Mouse (Mus musculus) left cerebral cortex, adult 11 months (tissue): ENCODE measurements around the gene Slc24a1.
A peak's percentile ranks its signal among the peaks of the same experiment; 100 is the strongest.

Experiments used
- DNase-seq: peaks from one replicate; pipeline ENCODE4 v3.0.0; 2022; ENCODE audit warnings: low spot score

Slc24a1 gene

DNA sequence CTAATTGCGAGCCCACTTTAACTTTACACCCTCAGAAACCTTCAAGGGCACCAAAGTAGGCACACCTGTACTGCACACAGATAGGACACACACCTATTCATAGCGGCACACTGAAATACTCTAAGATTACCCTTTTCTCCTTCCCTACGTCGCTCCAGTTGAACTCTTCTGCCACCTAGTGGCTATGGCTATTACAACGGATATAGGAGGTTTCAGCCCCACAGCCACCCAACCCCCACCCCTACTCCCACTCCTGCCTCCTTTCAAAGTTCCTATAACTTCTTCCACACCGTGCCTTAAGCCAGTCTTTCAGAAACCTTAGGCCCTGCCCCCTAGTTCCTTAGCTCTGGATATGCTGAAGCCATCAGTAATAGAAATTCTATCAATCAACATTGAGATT is 14.9 kb downstream of the Slc24a1 start:
- peak; percentile 45 for DNase-seq

DNA sequence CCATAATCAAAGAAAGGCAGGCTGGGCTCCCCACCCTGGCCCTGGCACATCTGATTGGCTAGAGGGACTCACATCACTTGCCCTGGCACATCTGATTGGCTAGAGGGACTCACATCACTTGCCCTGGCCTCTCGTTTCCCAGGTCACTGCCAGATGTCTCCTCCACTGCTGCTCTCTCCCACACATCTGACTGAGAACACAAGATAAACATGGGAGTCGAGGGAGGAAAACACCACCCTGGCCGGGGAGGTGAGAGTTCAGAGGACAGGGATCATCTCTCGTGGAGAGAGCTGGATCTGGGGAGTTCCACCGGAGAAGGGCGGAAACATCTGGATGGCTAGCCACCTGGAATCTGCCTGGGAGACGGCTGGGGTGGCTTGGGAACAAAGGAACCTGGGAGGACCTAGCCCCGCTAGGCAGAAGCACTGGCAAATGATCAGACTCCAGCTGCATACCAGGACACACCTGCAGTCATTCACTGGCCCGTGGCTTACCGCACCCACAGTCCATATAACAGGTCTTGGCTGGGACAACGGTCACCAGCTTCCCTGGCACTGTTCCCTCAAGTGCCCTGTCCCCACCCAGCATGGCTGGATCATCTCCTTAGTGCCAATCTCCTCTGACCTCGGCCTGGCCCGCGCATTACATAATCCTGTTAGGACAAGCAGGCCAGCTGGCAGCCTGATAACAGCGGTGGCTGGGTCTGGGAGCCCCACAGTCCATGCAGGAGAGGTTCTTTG is 17.2 kb downstream of the Slc24a1 start:
- DNase-seq, result no peak

- DNase-seq, result no peak
Observed at GRCm38 (mm10) chr9:64931751-64932610, 19.4 kb downstream of the Slc24a1 start.

DNA sequence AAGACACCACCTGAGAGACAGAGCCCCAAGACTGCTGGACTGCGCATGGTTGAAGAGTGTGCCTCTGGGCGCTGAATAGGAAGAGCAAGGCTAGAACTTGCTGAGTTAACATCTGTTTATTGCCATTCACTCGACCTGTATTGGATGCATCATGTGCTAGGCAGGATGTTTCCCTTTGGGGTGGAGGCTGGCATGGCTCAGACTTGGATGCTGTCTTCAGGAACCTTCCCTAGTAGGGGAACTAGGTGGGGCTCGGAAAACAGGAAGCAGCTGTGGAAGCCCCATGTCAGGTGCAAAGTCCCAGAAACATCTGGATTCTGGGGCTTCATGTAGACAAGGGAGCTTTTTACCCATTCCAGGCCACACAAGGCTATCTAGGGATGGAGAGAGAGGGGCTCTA is 21.2 kb downstream of the Slc24a1 start:
- DNase-seq, result no peak

- peak; percentile 80 for DNase-seq
Observed at GRCm38 (mm10) chr9:64926201-64926991, 25.0 kb downstream of the Slc24a1 start.

- no peak for DNase-seq
Observed at GRCm38 (mm10) chr9:64925771-64926170, 25.6 kb downstream of the Slc24a1 start.

DNA sequence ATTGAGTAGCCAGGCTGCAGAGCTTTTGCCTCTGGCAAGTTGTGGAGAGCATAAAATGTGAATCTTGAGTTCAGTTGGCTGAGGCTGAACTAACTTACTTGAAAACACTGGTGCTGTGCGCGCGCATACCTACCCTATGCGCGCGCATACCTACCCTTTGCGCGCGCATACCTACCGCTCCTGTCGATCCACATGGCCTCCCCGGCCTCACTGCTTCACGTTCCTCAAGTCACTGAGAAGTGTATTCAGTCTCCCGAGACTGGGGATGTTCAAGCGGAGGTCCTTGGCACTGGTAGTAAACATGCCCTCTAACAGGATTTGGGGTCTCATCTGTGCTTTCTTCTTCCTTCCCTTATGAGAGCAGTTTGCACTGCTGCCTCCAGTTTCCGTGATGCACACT is 32.8 kb downstream of the Slc24a1 start:
- no peak for DNase-seq

- no peak for DNase-seq
Observed at GRCm38 (mm10) chr9:64914629-64915028, 36.8 kb downstream of the Slc24a1 start.

GRCm38 (mm10) chr9:64913973-64914372 is 37.4 kb downstream of the Slc24a1 start:
- no peak for DNase-seq

GRCm38 (mm10) chr9:64913406-64913805 is 38.0 kb downstream of the Slc24a1 start:
- DNase-seq, result no peak

DNA sequence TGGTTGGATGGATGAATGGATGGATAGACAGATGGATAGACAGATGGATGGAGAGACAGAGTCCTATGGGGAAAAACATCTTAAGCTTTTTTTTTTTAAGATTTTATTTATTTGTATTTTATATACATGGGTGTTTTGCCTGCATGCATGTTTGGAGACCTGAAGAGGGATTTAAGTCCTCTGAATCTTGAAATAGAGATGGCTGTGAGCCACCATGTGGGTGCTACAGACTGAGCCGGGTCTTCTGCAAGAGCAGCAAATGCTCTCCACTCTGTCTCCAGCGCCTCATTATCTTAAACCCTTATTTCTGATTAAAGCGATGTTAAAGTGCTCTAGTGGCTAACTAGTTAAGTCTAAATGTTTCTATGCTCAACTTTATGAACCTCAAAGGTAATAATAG is 44.0 kb downstream of the Slc24a1 start:
- no peak for DNase-seq

DNA sequence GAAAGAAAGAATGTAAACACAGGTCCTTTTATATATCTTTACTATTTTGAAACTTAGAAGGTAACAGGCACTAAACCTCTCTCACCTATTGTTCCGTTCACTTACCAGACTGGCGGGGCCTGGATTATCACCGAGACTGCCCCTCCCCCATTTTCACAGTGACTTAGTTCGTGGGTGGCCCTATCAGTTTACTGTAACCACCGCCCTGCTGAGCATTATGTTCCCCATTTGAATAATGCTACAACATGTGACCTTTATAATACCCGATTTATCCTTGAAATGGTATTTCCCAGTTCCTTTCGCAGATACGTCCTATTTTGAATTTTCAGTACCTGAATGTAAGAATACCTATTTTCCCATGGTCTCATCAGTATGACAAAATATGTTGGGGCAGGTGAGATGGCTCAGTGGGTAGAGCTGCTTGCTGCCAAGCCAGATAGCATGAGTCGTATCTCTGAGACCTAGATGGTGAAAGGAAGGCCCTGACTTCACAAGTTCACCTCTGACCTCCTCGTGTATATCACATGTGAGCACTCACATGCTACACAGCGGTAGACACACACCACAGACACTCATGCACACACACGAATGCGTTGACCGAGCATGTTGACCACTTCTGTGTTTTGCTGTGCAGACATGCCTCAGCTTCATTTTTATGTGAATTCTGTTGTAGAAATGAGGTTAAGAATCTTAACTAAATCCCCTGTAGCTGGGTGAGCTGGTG is 46.3 kb downstream of the Slc24a1 start:
- no peak for DNase-seq

DNA sequence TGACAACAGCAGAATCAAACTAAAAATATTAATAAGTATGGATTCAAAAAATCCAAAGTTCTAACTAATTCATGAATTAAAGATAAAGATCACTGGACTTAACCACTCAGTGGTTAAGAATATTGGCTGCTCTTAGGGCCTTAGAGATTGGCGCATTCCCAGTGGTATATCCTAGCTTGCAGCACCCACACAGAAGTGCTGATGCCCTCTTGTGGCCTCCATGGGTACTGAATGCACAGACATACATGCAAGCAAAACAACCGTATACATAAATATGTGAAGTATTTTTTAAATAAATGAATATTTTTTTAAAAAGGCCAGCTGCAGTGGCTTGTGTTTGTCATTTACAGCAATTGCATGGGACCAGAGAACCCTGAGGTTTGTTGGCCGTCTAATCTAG is 48.0 kb downstream of the Slc24a1 start:
- peak; percentile 66 for DNase-seq

DNA sequence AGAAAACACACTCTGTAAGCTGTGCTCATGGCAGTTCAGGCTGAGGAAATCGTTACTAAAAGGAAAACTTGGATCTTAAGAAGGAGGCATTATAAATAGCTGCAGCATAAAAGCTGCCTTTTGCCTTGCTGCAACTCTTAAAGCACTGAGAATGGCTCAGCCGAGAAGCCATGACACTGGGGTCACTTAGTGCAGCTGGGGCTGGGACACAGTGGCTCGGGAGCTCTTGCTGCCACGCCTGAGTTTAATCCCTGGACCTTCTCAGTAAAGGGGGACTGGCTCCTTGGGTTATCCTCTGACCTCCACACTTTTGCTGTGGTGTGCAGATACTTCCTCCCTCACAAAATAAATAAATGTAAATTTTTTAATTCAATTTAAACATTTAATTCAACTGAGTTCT is 48.5 kb downstream of the Slc24a1 start:
- no peak for DNase-seq

- no peak for DNase-seq
Observed at GRCm38 (mm10) chr9:64896605-64897004, 54.8 kb downstream of the Slc24a1 start.

DNA sequence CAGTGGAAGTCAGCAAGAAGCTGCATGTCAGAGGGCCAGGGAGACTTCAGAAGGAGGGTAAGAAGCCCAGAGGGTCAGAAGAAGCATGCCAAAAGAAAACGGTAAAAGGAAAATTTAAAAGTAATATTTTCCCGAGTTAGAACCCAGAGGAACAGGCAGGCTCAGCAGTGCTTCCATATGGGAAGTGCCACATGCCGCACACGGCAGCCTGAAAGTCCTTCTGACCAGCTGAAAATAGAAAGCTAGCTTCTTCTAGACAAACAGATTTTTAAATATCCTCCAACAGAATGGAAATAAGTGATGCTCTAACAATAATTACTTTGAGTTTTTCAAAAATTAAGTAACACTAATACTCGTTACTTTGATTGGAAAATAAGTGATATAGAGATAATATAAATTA is 65.4 kb downstream of the Slc24a1 start:
- no peak for DNase-seq
